Mouse (Mus musculus) midbrain, embryonic 14.5 days (tissue): ENCODE measurements at regions not wholly inside any gene's neighbourhood (a gene's known extent, or its start where the extent isn't known, plus 50 kb on each side); places are given as distances from the start of the nearest gene placed in this dataset.

Source experiments
- ATAC-seq: fragments of 200-750 bp; cut with Nextera tagmentation; 2 replicates; pipeline ENCODE4 v1.8.0; 2017; ENCODE audit warnings: moderate number of reproducible peaks, moderate library complexity; ENCODE audit not compliant: low FRiP score, low TSS enrichment
- DNase-seq: peaks from one replicate; pipeline ENCODE4 v3.0.0-alpha.2; 2015
- H3K27ac ChIP-seq: fragments of 300-500 bp; sonication (generic); replicated peaks from 2 replicates; pipeline ENCODE4 v1.5.1; 2014; ENCODE audit warnings: mild to moderate bottlenecking, low read depth, low read length, moderate library complexity
- H3K27me3 ChIP-seq: fragments of 300-500 bp; sonication (generic); 2 replicates; pipeline ENCODE4 v1.6.1; 2014; ENCODE audit warnings: low read length, control low read depth, mixed read lengths; ENCODE audit not compliant: control insufficient read depth, insufficient read depth
- H3K36me3 ChIP-seq: fragments of 300-500 bp; sonication (generic); 2 replicates; pipeline ENCODE4 v1.6.1; 2014; ENCODE audit warnings: low read length, control low read depth; ENCODE audit not compliant: control insufficient read depth, insufficient read depth
- H3K4me1 ChIP-seq: fragments of 300-500 bp; sonication (generic); 2 replicates; pipeline ENCODE4 v1.6.1; 2014; ENCODE audit warnings: mild to moderate bottlenecking, antibody characterized with exemption, low read length, control low read depth; ENCODE audit not compliant: control insufficient read depth, insufficient read depth
- H3K4me2 ChIP-seq: fragments of 300-500 bp; sonication (generic); 2 replicates; pipeline ENCODE4 v1.6.1; 2014; ENCODE audit warnings: mild to moderate bottlenecking, low read length, moderate library complexity
- H3K4me3 ChIP-seq: fragments of 300-500 bp; sonication (generic); replicated peaks from 2 replicates; pipeline ENCODE4 v1.5.1; 2014; ENCODE audit warnings: low read depth, low read length
- H3K9ac ChIP-seq: fragments of 300-500 bp; sonication (generic); replicated peaks from 2 replicates; pipeline ENCODE4 v1.6.1; 2014; ENCODE audit warnings: mild to moderate bottlenecking, low read length, moderate library complexity
- H3K9me3 ChIP-seq: fragments of 300-500 bp; sonication (generic); 2 replicates; pipeline ENCODE4 v1.6.1; 2016; ENCODE audit warnings: low read length, control low read depth, mixed read lengths; ENCODE audit not compliant: control insufficient read depth
- WGBS: fragments of 180-500 bp; shearing (Covaris S2); extraction: QIAGEN DNeasy Blood & Tissue Kit; methylation state at CpG from one replicate; pipeline ENCODE4 v1.1.7; 2014; 5-methylcytosine and 5-hydroxymethylcytosine counted together

DNA sequence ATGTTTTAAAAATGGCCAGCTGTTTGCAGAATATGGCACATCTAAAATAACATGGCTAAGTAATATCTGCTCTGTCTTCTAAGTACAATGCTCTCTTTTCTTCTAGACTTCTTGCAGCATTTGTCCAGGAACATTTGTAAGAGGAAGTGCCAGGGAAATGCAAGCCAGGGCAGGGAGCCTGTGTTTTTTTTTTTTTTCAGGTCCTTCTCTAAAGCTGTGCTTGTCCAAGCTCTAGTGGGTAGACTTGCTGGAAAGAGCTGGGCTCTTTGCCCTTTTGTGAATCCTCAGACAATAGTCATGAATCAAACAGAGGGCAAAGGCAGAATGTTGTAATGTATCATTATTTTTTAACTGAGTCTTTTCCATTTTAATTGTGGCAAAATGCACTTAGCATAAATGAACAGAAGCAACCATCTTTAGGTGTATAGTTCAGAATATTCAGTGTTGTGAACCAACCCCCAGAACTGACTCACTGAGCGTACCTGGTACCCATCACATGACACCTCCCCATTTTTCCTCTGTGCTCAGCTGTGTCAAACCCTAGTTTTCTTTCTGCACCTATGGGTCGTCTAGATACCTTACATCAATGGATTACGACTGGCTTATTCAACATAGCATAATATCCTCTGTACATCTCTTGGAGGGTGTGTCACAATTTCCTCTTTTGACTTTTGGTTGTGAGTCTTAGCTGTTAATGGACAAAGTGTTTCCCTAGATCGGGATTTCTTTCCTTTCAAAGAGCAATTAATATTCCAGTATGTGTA is 160.5 kb upstream of the 4933402D24Rik start:
- no peak for ATAC-seq
- H3K4me2 ChIP-seq, result no peak overlapping the region

DNA sequence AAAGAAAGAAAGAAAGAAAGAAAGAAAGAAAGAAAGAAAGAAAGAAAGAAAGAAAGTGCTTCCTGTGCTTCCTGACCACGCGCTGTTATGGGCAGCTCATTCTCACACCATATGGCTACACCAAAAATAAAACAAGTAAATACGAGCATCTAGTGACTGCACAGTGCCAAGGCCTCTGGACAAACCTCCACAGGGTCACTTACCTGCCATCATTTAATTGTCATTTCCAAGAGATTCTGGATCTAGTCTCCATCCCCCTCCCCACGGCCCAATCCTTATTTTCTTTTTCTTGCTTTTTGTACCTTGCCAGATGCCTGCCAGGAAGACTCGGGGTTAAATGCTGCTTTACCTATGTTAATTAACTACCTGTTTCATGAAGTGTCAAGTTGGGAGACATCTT is 159.8 kb upstream of the 4933402D24Rik start:
- ATAC-seq, result no peak
- Histone ChIP-seq H3K9me3 (no peaks in the 10 kb centered on the region), H3K9ac (no peak overlapping the region), H3K4me1 (no peaks in the 10 kb centered on the region), H3K27ac (no peak overlapping the region), H3K36me3 (no peaks in the 10 kb centered on the region), H3K4me3 (no peak overlapping the region), H3K27me3 (peaks cover 2% of the 10 kb centered on the region; the same call in 1 of the 2 replicates), H3K4me2 (no peak overlapping the region)
- no peak for DNase-seq
- 84% methylated on average over 5 of the region's 5 CpGs for WGBS

More for the DNA sequence above, 160.5 kb upstream of the 4933402D24Rik start:
- no peak overlapping the region for H3K4me3 ChIP-seq
- DNase-seq, result no peak
- WGBS, result 89% methylated on average over 4 of the region's 4 CpGs
- peaks cover 8% of the 10 kb centered on the region; the same call in 1 of the 2 replicates for H3K27me3 ChIP-seq
- H3K36me3 ChIP-seq, result no peaks in the 10 kb centered on the region
- H3K9ac ChIP-seq, result no peak overlapping the region
- H3K27ac ChIP-seq, result no peak overlapping the region
- H3K9me3 ChIP-seq, result no peaks in the 10 kb centered on the region
- no peaks in the 10 kb centered on the region for H3K4me1 ChIP-seq

DNA sequence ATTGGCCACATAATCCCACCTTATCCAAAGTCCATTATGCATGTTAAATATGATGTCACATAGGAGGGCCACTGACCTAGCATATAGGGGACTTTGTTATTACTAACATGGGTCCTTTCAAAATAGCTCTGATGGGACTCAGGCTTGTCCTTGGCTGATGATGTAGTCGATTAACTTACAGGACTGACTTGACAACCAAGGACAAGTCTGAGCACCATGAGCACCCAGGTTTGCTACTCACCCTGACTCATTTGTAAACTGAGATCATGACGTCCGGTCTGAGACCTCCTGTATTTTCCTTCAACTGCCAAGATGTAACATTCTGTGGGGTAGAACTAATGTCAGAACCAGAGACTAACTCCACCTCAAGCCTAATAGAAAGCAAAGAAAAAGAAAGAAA is 159.3 kb upstream of the 4933402D24Rik start:
- Histone ChIP-seq H3K27me3 (no peaks in the 10 kb centered on the region), H3K4me2 (no peak overlapping the region), H3K4me3 (no peak overlapping the region), H3K4me1 (no peaks in the 10 kb centered on the region), H3K9me3 (no peaks in the 10 kb centered on the region), H3K9ac (no peak overlapping the region), H3K27ac (no peak overlapping the region), H3K36me3 (no peaks in the 10 kb centered on the region)
- no peak for DNase-seq
- WGBS, result 90% methylated on average over 3 of the region's 3 CpGs
- no peak for ATAC-seq

GRCm38 (mm10) chr1:63920181-63920933 is 151.3 kb upstream of the 4933402D24Rik start:
- no peak for DNase-seq
- Histone ChIP-seq H3K4me2 (no peak overlapping the region), H3K4me1 (no peaks in the 10 kb centered on the region), H3K27ac (no peak overlapping the region), H3K9me3 (no peaks in the 10 kb centered on the region), H3K4me3 (no peak overlapping the region), H3K9ac (no peak overlapping the region), H3K36me3 (no peaks in the 10 kb centered on the region), H3K27me3 (no peaks in the 10 kb centered on the region)
- no peak for ATAC-seq
- WGBS, result 67% methylated on average over 8 of the region's 8 CpGs

DNA sequence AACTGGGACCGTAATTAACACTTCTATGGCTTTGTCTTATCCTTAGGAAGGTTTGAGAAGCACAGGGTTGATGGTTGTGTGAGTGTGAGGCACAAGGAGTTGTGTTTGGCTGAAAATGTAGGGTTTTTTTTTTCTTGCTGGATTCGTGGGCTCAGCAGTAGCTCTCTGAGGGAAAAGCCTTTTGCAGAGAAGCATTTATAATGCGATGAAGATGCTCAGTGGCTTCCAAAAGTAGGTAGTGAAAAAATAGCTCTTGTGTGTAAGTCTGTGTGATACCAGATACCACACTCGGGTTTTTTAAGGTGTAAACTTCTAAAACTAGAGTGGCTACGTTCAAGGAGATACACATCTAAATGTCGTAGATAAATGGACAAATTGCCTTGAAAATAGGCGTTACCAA is 149.1 kb upstream of the 4933402D24Rik start:
- Histone ChIP-seq H3K27me3 (no peaks in the 10 kb centered on the region), H3K9me3 (no peaks in the 10 kb centered on the region), H3K9ac (no peak overlapping the region), H3K4me1 (no peaks in the 10 kb centered on the region), H3K36me3 (no peaks in the 10 kb centered on the region), H3K4me3 (no peak overlapping the region), H3K4me2 (no peak overlapping the region), H3K27ac (no peak overlapping the region)
- ATAC-seq (no peak), DNase-seq (no peak)
- WGBS, result 78% methylated on average over 7 of the region's 7 CpGs

GRCm38 (mm10) chr1:63916907-63917650 is 148.0 kb upstream of the 4933402D24Rik start:
- DNase-seq, result no peak
- WGBS, result 76% methylated on average over 7 of the region's 7 CpGs

DNA sequence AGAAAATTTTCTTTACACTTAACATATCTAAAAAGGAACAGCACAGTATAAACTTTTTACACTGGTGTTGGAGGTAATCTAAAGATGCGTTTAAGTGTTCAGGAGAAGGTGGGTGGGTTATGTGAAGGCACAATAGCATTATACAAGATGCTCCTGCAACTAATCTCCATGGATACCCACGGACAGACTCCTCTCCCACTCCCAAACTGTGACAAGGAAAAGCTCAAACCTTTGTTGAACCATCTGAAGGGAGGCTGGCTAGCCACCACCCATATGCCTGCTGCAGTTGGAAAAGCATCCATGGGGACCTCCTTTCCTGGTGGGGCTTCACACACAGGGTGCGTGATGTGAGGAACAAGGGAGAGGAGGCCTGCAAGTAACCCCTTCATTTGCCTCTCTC is 141.7 kb upstream of the 4933402D24Rik start:
- Histone ChIP-seq H3K4me1 (no peaks in the 10 kb centered on the region), H3K4me3 (no peak overlapping the region), H3K36me3 (no peaks in the 10 kb centered on the region), H3K27ac (no peak overlapping the region), H3K4me2 (no peak overlapping the region), H3K27me3 (no peaks in the 10 kb centered on the region), H3K9ac (no peak overlapping the region), H3K9me3 (no peaks in the 10 kb centered on the region)
- DNase-seq, result no peak
- 67% methylated on average over 3 of the region's 3 CpGs for WGBS
- ATAC-seq, result no peak

More at GRCm38 (mm10) chr1:63916907-63917650, 148.0 kb upstream of the 4933402D24Rik start:
- Histone ChIP-seq H3K9me3 (no peaks in the 10 kb centered on the region), H3K4me3 (no peak overlapping the region), H3K4me2 (no peak overlapping the region), H3K27me3 (no peaks in the 10 kb centered on the region), H3K36me3 (no peaks in the 10 kb centered on the region), H3K27ac (no peak overlapping the region), H3K9ac (no peak overlapping the region), H3K4me1 (no peaks in the 10 kb centered on the region)
- no peak for ATAC-seq

DNA sequence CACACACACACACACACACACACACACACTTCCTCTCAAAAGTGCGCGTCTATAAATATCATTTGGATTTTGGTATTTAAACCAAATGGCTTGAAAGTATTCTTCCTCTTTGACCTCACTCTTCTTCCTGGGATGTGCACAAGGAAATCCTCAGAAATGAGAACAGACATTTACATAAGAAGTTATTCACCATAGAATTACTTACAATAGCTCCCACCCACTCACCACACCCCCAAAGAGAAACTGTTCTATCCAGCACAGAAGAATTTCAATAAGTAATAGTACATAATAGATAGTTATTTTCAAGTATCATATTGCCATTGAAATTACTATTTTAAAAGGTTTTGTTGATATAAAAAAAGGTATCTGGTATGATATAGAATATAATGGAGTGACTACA is 140.1 kb upstream of the 4933402D24Rik start:
- no peaks in the 10 kb centered on the region for H3K36me3 ChIP-seq
- H3K9me3 ChIP-seq, result no peaks in the 10 kb centered on the region
- no peaks in the 10 kb centered on the region for H3K4me1 ChIP-seq
- H3K27me3 ChIP-seq, result peaks cover 3% of the 10 kb centered on the region; the same call in 1 of the 2 replicates
- no peak overlapping the region for H3K4me3 ChIP-seq
- ATAC-seq, result no peak
- no peak for DNase-seq
- H3K4me2 ChIP-seq, result no peak overlapping the region
- H3K9ac ChIP-seq, result no peak overlapping the region
- WGBS, result 95% methylated on average over 2 of the region's 2 CpGs
- H3K27ac ChIP-seq, result no peak overlapping the region
